ENCODE assay signal across 8 mouse cellular contexts in genomic region chr13:80881722-80882500, GRCm38 (mm10). TPM values are rescaled to one million over a fixed set of nuclear protein-coding genes. Genes with fewer than 3 reads are reported as not detected.
A peak's percentile ranks its signal among the peaks of the same experiment; 100 is the strongest.
DNase-seq lines count a peak whose midpoint lies in the region; ATAC-seq lines count a peak whose summit lies in the region.

No protein-coding gene starts in this region.

- no peak for ATAC-seq in forebrain, embryonic 11.5 days (replicated peaks; ENCODE audit: low FRiP score)
- ATAC-seq in hindbrain, embryonic 15.5 days (ENCODE audit: low FRiP score, low read depth) = no peak
- no peak for ATAC-seq in limb, embryonic 12.5 days (ENCODE audit: insufficient number of reproducible peaks, insufficient read depth, low FRiP score, low TSS enrichment, low read depth)
- no peak for ATAC-seq in midbrain, embryonic 14.5 days (ENCODE audit: low FRiP score, low TSS enrichment)

- 23% methylated on average over 6 of the region's 6 CpGs for WGBS in forebrain, embryonic 11.5 days
- WGBS in hindbrain, embryonic 15.5 days = 23% methylated on average over 6 of the region's 6 CpGs
- WGBS in limb, embryonic 12.5 days = 16% methylated on average over 6 of the region's 6 CpGs
- WGBS in midbrain, embryonic 14.5 days = 29% methylated on average over 6 of the region's 6 CpGs

- H3K4me3 ChIP-seq in forebrain, embryonic 11.5 days (ENCODE audit: low read depth, low read length) = no peak overlapping the region; the same call in 1 of the 2 replicates
- peak overlapping the region; percentile 77; the same call in 1 of the 2 replicates for H3K4me3 ChIP-seq in hindbrain, embryonic 15.5 days
- no peak overlapping the region for H3K4me3 ChIP-seq in limb, embryonic 12.5 days (replicated peaks)
- peak overlapping the region; percentile 98 for H3K4me3 ChIP-seq in midbrain, embryonic 14.5 days (replicated peaks; ENCODE audit: low read depth, low read length)

- H3K9me3 ChIP-seq in forebrain, embryonic 11.5 days (ENCODE audit: control insufficient read depth, low read length) = no peaks in the 10 kb centered on the region
- H3K9me3 ChIP-seq in hindbrain, embryonic 15.5 days = no peaks in the 10 kb centered on the region
- no peaks in the 10 kb centered on the region for H3K9me3 ChIP-seq in limb, embryonic 12.5 days
- no peaks in the 10 kb centered on the region for H3K9me3 ChIP-seq in midbrain, embryonic 14.5 days (ENCODE audit: control insufficient read depth, low read length)

- H3K4me1 ChIP-seq in forebrain, embryonic 11.5 days (replicated peaks; ENCODE audit: control insufficient read depth, insufficient read depth, low read length) = peaks cover 4% of the 10 kb centered on the region; the same call in 1 of the 2 replicates
- peaks cover 8% of the 10 kb centered on the region for H3K4me1 ChIP-seq in hindbrain, embryonic 15.5 days (replicated peaks)
- no peaks in the 10 kb centered on the region; the same call in 1 of the 2 replicates for H3K4me1 ChIP-seq in limb, embryonic 12.5 days (replicated peaks)
- peaks cover 8% of the 10 kb centered on the region for H3K4me1 ChIP-seq in midbrain, embryonic 14.5 days (ENCODE audit: control insufficient read depth, insufficient read depth, low read length)

- H3K27me3 ChIP-seq in forebrain, embryonic 11.5 days (ENCODE audit: control insufficient read depth, insufficient read depth, low read length) = no peaks in the 10 kb centered on the region
- no peaks in the 10 kb centered on the region for H3K27me3 ChIP-seq in hindbrain, embryonic 15.5 days
- no peaks in the 10 kb centered on the region for H3K27me3 ChIP-seq in limb, embryonic 12.5 days
- H3K27me3 ChIP-seq in midbrain, embryonic 14.5 days (ENCODE audit: control insufficient read depth, insufficient read depth, low read length) = no peaks in the 10 kb centered on the region

- H3K4me2 ChIP-seq in forebrain, embryonic 11.5 days (ENCODE audit: low read depth, low read length, severe bottlenecking) = no peak overlapping the region; the same call in 1 of the 2 replicates
- peak overlapping the region; percentile 53 for H3K4me2 ChIP-seq in hindbrain, embryonic 15.5 days
- H3K4me2 ChIP-seq in limb, embryonic 12.5 days = peak overlapping the region; percentile 58
- H3K4me2 ChIP-seq in midbrain, embryonic 14.5 days (ENCODE audit: low read length) = peak overlapping the region; percentile 71

- no peaks in the 10 kb centered on the region for H3K36me3 ChIP-seq in forebrain, embryonic 11.5 days (ENCODE audit: control insufficient read depth, insufficient read depth, low read length)
- H3K36me3 ChIP-seq in hindbrain, embryonic 15.5 days = no peaks in the 10 kb centered on the region
- no peaks in the 10 kb centered on the region for H3K36me3 ChIP-seq in limb, embryonic 12.5 days
- H3K36me3 ChIP-seq in midbrain, embryonic 14.5 days (ENCODE audit: control insufficient read depth, insufficient read depth, low read length) = no peaks in the 10 kb centered on the region

- H3K27ac ChIP-seq in forebrain, embryonic 11.5 days (ENCODE audit: low read depth, low read length) = peak overlapping the region; percentile 100
- H3K27ac ChIP-seq in hindbrain, embryonic 15.5 days (replicated peaks) = peak overlapping the region; percentile 100
- H3K27ac ChIP-seq in limb, embryonic 12.5 days = peak overlapping the region; percentile 100
- H3K27ac ChIP-seq in midbrain, embryonic 14.5 days (replicated peaks; ENCODE audit: low read depth, low read length) = peak overlapping the region; percentile 100

- peak; percentile 46 for DNase-seq in ovary, postnatal 14 days (ENCODE audit: low spot score)
- no peak for DNase-seq in ovary, postnatal 10 days (ENCODE audit: low spot score)
- peak; percentile 82 for DNase-seq in c-Kit-positive CD71-negative TER-119-negative erythroid progenitor cells, embryonic 14.5 days (ENCODE audit: low read depth)
- peak; percentile 57 for DNase-seq in forebrain, embryonic 11.5 days (ENCODE audit: low spot score)
- peak; percentile 95 for DNase-seq in midbrain, embryonic 14.5 days
- peak; percentile 88 for DNase-seq in thymus, postnatal 0 days (ENCODE audit: low spot score)

- no peak overlapping the region for H3K9ac ChIP-seq in forebrain, embryonic 11.5 days (ENCODE audit: low read length)
- H3K9ac ChIP-seq in hindbrain, embryonic 15.5 days = peak overlapping the region; percentile 65; the same call in 1 of the 2 replicates
- no peak overlapping the region for H3K9ac ChIP-seq in limb, embryonic 12.5 days (replicated peaks)
- H3K9ac ChIP-seq in midbrain, embryonic 14.5 days (replicated peaks; ENCODE audit: low read length) = no peak overlapping the region; the same call in 1 of the 2 replicates

RNA-seq across cellular contexts. Expression of gene Arrdc3, which starts 1.3 kb away (rescaled TPM):
- polyA plus RNA-seq in forebrain, embryonic 11.5 days (2014; fragmentation: Nextera tagmentation; extraction: Ambion mirVana) = 53.2 and 56.5 TPM in 2 replicates
- polyA plus RNA-seq in hindbrain, embryonic 15.5 days (2015; fragmentation: Nextera tagmentation; extraction: Ambion mirVana) = 40.2 and 46.6 TPM in 2 replicates
- 94.9 and 102 TPM in 2 replicates for polyA plus RNA-seq in limb, embryonic 12.5 days (2016; fragmentation: Nextera tagmentation; extraction: Ambion mirVana)
- polyA plus RNA-seq in midbrain, embryonic 14.5 days (2014; fragmentation: Nextera tagmentation; extraction: Ambion mirVana) = 39.3 and 80.6 TPM in 2 replicates
- 14.8 and 21.3 TPM in 2 replicates for polyA plus RNA-seq in thymus, postnatal 0 days (2015; fragmentation: Nextera tagmentation; extraction: Ambion mirVana)

Comparison
In these comparisons a context has a peak if more than half of its experiments do, and no peak if none do; other contexts are left out.
1. H3K4me3 ChIP-seq: peak in hindbrain, embryonic 15.5 days (single experiment) and midbrain, embryonic 14.5 days (single experiment); none in forebrain, embryonic 11.5 days (single experiment) and limb, embryonic 12.5 days (single experiment).
2. Peak in every context shown above with its lines, with median percentiles within 50 percentile points of each other: H3K27ac ChIP-seq.